Mouse (Mus musculus) neural tube, embryonic 14.5 days (tissue): ENCODE results near the gene BC005537. TPM values are rescaled to one million over a fixed set of nuclear protein-coding genes. Genes with fewer than 3 reads are reported as not detected.
A peak's percentile ranks its signal among the peaks of the same experiment; 100 is the strongest.
"Not testable (repeated sequence)": the region's sequence is repeated elsewhere in the genome, so short reads cannot be mapped to it uniquely, and the experiment has no call there.

Experiments used
- ATAC-seq: fragments of 200-750 bp; cut with Nextera tagmentation; 2 replicates; pipeline ENCODE4 v1.8.0; 2017; ENCODE audit warnings: low read depth, mild to moderate bottlenecking, moderate TSS enrichment, moderate library complexity
- H3K27ac ChIP-seq: fragments of 300-500 bp; sonication (generic); 2 replicates; pipeline ENCODE4 v1.5.1; 2014; ENCODE audit warnings: low read depth, mild to moderate bottlenecking, control low read depth, low read length, moderate library complexity, mixed read lengths
- H3K27me3 ChIP-seq: fragments of 300-500 bp; sonication (generic); 2 replicates; pipeline ENCODE4 v1.6.1; 2014; ENCODE audit warnings: low read length; ENCODE audit not compliant: control insufficient read depth, insufficient read depth
- H3K36me3 ChIP-seq: fragments of 300-500 bp; sonication (generic); 2 replicates; pipeline ENCODE4 v1.6.1; 2014; ENCODE audit warnings: low read length, mixed read lengths; ENCODE audit not compliant: control insufficient read depth, insufficient read depth
- H3K4me1 ChIP-seq: fragments of 300-500 bp; sonication (generic); 2 replicates; pipeline ENCODE4 v1.6.1; 2014; ENCODE audit warnings: low read length; ENCODE audit not compliant: control insufficient read depth, insufficient read depth
- H3K4me2 ChIP-seq: fragments of 300-500 bp; sonication (generic); 2 replicates; pipeline ENCODE4 v1.6.1; 2014; ENCODE audit warnings: mild to moderate bottlenecking, low read depth, low read length, control low read depth
- H3K4me3 ChIP-seq: fragments of 300-500 bp; sonication (generic); 2 replicates; pipeline ENCODE4 v1.5.1; 2014; ENCODE audit warnings: low read depth, low read length, control low read depth, mixed read lengths
- H3K9ac ChIP-seq: fragments of 300-500 bp; sonication (generic); replicated peaks from 2 replicates; pipeline ENCODE4 v1.6.1; 2014; ENCODE audit warnings: low read depth, mild to moderate bottlenecking, control low read depth, low read length, mixed read lengths
- H3K9me3 ChIP-seq: fragments of 300-500 bp; sonication (generic); 2 replicates; pipeline ENCODE4 v1.6.1; 2016; ENCODE audit warnings: low read length; ENCODE audit not compliant: control insufficient read depth
- WGBS: fragments of 180-500 bp; shearing (Covaris S2); extraction: QIAGEN DNeasy Blood & Tissue Kit; methylation state at CpG from one replicate; pipeline ENCODE4 v1.1.7; 2014; 5-methylcytosine and 5-hydroxymethylcytosine counted together
- polyA plus RNA-seq: library from polyadenylated mRNA; unstranded; fragments of >200 nt; fragmentation: Nextera tagmentation; extraction: Ambion mirVana; gene quantifications from 2 replicates; pipeline ENCODE4 v1.2.1, GENCODE M21; 2014

The BC005537 gene
- polyA plus RNA-seq, 1 experiment from 2014 or later, result 51.9 TPM

DNA sequence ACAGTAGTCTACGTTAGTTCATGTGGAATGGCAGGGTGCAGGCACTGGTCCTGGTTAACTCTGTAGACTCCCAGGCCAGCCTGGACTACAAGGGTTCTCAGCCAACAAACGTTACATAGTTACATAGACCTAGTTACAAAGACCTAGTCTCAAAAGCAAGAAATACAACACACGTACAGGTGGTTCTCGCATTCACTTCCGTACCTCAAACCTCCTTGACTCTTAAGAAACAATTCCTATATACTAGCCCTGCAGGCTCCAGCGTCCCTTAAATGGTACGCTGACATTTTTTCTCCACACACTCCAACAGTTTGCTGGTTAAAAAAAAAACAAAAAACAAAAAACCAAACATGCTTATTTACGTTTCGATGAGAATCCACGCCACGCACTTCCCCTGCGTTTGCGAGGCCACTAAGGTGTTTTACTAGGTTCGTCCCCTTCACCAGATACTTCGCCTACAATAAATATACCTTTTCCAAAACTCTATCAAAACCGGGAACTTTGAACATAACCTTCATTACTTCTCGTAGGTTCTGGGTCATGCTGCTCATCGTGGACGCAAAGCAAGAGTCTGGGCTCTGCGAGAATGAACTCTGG, 29.4 kb downstream of the BC005537 start:
- no peak for ATAC-seq
- Histone ChIP-seq H3K9ac (peak overlapping the region; percentile 47), H3K9me3 (no peaks in the 10 kb centered on the region), H3K36me3 (no peaks in the 10 kb centered on the region), H3K4me3 (peak overlapping the region; percentile 91), H3K4me2 (peak overlapping the region; percentile 75), H3K4me1 (peaks cover 19% of the 10 kb centered on the region), H3K27ac (0 out of 2 replicates have a peak overlapping the region, but pooled peaks have one; percentile 6), H3K27me3 (peaks cover 2% of the 10 kb centered on the region; the same call in 1 of the 2 replicates)
- WGBS, result 4% methylated on average over 20 of the region's 20 CpGs

GRCm38 (mm10) chr13:24831353-24832130, 30.1 kb downstream of the BC005537 start, which contains the start of the genes Acot13 and Tdp2:
Gene Acot13 (minus strand): TSS chr13:24831540.
Gene Tdp2 (plus strand): TSS chr13:24831679.
- H3K4me3 ChIP-seq, result peak within 1 kb of the TSS; percentile 91
- H3K27ac ChIP-seq, result peak within 1 kb of the TSS; percentile 85
- under 1% methylated on average over 86 of the region's 90 CpGs for WGBS
- H3K4me2 ChIP-seq, result peak within 1 kb of the TSS; percentile 75
- H3K4me1 ChIP-seq, result peaks cover 19% of the 10 kb centered on the region
- H3K9ac ChIP-seq, result peak within 1 kb of the TSS; percentile 91
- H3K36me3 ChIP-seq, result no peaks in the 10 kb centered on the region
- ATAC-seq, result peak; percentile 98
- H3K27me3 ChIP-seq, result peaks cover 2% of the 10 kb centered on the region; the same call in 1 of the 2 replicates
- H3K9me3 ChIP-seq, result no peaks in the 10 kb centered on the region

GRCm38 (mm10) chr13:24832131-24832810, 30.8 kb downstream of the BC005537 start:
- 5% methylated on average over 20 of the region's 21 CpGs for whole genome bisulfite sequencing
- ATAC-seq, result peak; percentile 42
- H3K4me3 ChIP-seq, result peak overlapping the region; percentile 91

DNA sequence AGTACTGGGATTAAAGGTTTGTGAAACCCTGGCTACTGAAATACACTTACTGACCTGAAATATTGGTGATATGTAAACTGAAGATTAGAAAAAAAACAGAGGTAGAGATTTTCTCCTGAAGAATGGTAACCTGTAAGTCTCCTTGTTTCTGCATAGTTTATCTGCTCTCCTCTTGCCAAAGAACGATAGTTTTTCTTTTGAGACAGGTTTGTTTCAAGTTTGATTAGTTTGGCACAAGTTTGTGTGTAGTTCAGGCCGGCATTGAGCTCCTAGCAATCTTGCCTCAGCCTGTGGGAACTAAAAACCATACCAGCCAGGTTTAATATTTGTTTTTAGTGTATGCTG, 31.3 kb downstream of the BC005537 start:
- H3K4me3 ChIP-seq, result peak overlapping the region; percentile 91
- 0 out of 2 replicates have a peak overlapping the region, but pooled peaks have one; percentile 4 for H3K9ac ChIP-seq
- ATAC-seq, result no peak
- peaks cover 19% of the 10 kb centered on the region for H3K4me1 ChIP-seq
- H3K4me2 ChIP-seq, result peak overlapping the region; percentile 75
- H3K27ac ChIP-seq, result no peak overlapping the region
- no peaks in the 10 kb centered on the region for H3K9me3 ChIP-seq
- H3K36me3 ChIP-seq, result no peaks in the 10 kb centered on the region
- WGBS, result 57% methylated on average over 2 of the region's 2 CpGs
- H3K27me3 ChIP-seq, result peaks cover 2% of the 10 kb centered on the region; the same call in 1 of the 2 replicates

More at GRCm38 (mm10) chr13:24832131-24832810, 30.8 kb downstream of the BC005537 start:
- peaks cover 2% of the 10 kb centered on the region; the same call in 1 of the 2 replicates for H3K27me3 ChIP-seq
- no peaks in the 10 kb centered on the region for H3K9me3 ChIP-seq
- peaks cover 19% of the 10 kb centered on the region for H3K4me1 ChIP-seq
- peak overlapping the region; percentile 75 for H3K4me2 ChIP-seq
- peak overlapping the region; percentile 85 for H3K27ac ChIP-seq
- peak overlapping the region; percentile 91 for H3K9ac ChIP-seq
- H3K36me3 ChIP-seq, result no peaks in the 10 kb centered on the region

DNA sequence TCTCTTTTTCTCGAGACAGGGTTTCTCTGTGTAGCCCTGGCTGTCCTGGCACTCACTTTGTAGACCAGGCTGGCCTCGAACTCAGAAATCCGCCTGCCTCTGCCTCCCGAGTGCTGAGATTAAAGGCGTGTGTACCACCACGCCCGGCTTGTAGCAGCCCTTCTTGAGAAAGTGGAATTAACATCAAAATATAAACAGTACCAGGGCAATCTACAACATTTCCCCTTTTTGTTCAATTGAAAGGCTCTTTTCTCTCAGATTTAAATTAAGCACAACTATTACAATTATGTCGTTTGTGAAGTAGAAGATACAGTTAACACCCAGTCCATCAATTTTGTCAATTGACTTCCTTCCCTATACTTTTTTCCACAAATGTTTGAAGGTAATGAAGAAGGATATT, 36.3 kb downstream of the BC005537 start:
- H3K27ac ChIP-seq, H3K9me3 ChIP-seq, H3K36me3 ChIP-seq, H3K9ac ChIP-seq, H3K27me3 ChIP-seq, ATAC-seq, H3K4me2 ChIP-seq, H3K4me3 ChIP-seq: not testable (repeated sequence)
- WGBS, result 97% methylated on average over 8 of the region's 8 CpGs
- H3K4me1 ChIP-seq, result peaks cover 13% of the 10 kb centered on the region

GRCm38 (mm10) chr13:24839831-24840230, 38.4 kb downstream of the BC005537 start:
- ATAC-seq, result no peak
- Histone ChIP-seq H3K4me3 (no peak overlapping the region), H3K4me2 (no peak overlapping the region), H3K27ac (no peak overlapping the region), H3K4me1 (no peaks in the 10 kb centered on the region), H3K27me3 (no peaks in the 10 kb centered on the region), H3K9me3 (no peaks in the 10 kb centered on the region), H3K9ac (no peak overlapping the region), H3K36me3 (0 out of 2 replicates have a peak, but pooled peaks cover 2% of the 10 kb centered on the region)
- 88% methylated on average over 3 of the region's 3 CpGs for WGBS

- 0 out of 2 replicates have a peak, but pooled peaks cover 2% of the 10 kb centered on the region for H3K36me3 ChIP-seq
- H3K9me3 ChIP-seq, result no peaks in the 10 kb centered on the region
- H3K4me2 ChIP-seq, result no peak overlapping the region
- no peak overlapping the region for H3K27ac ChIP-seq
- H3K4me1 ChIP-seq, result no peaks in the 10 kb centered on the region
- H3K27me3 ChIP-seq, result no peaks in the 10 kb centered on the region
- no peak overlapping the region for H3K4me3 ChIP-seq
- ATAC-seq, result no peak
- H3K9ac ChIP-seq, result no peak overlapping the region
- WGBS, result 90% methylated on average over 3 of the region's 3 CpGs
These were observed 40.2 kb downstream of the BC005537 start for GRCm38 (mm10) chr13:24841702-24842101.

- no peak within 1 kb of the TSS for H3K27ac ChIP-seq
- H3K4me1 ChIP-seq, result no peaks in the 10 kb centered on the region
- H3K4me3 ChIP-seq, result peak within 1 kb of the TSS; percentile 57
- H3K9me3 ChIP-seq, result no peaks in the 10 kb centered on the region
- 9% methylated on average over 40 of the region's 40 CpGs for WGBS
- H3K4me2 ChIP-seq, result peak within 1 kb of the TSS; percentile 50
- H3K9ac ChIP-seq, result peak within 1 kb of the TSS; percentile 58
- ATAC-seq, result peak; percentile 96
- H3K36me3 ChIP-seq, result 0 out of 2 replicates have a peak, but pooled peaks cover 2% of the 10 kb centered on the region
- H3K27me3 ChIP-seq, result no peaks in the 10 kb centered on the region
These were observed 43.8 kb downstream of the BC005537 start, which contains the start of gene D130043K22Rik for GRCm38 (mm10) chr13:24844983-24845955. Gene D130043K22Rik (plus strand): TSS chr13:24845135.
